Mouse (Mus musculus) T-helper 2 cell (primary cell): ENCODE results near the gene Trim62.

Experiments used
- in situ Hi-C: fragments of 300-600 bp; cut with MboI, MseI; formaldehyde crosslinking; loops from one replicate; pipeline ENCODE4 v1.15.1; 2025; ENCODE audit warnings: high pct_unique_total_duplicates

Gene Trim62

GRCm38 (mm10) chr4:128884711-128885095 lies 1.3 kb downstream of the Trim62 start:
- in situ Hi-C loops = no loop called here

- in situ Hi-C loops = no loop called here
These were observed 2.2 kb downstream of the Trim62 start for GRCm38 (mm10) chr4:128885540-128885939.

GRCm38 (mm10) chr4:128886571-128886970 lies 3.2 kb downstream of the Trim62 start:
- in situ Hi-C loops = no loop called here

- in situ Hi-C loops = no loop called here
These were observed 3.6 kb downstream of the Trim62 start for GRCm38 (mm10) chr4:128887026-128887425.

GRCm38 (mm10) chr4:128887641-128888091 lies 4.3 kb downstream of the Trim62 start:
- in situ Hi-C loops = no loop called here

- in situ Hi-C loops = no loop called here
These were observed 5.1 kb downstream of the Trim62 start for GRCm38 (mm10) chr4:128888436-128888990.

GRCm38 (mm10) chr4:128889752-128890630 lies 6.6 kb downstream of the Trim62 start:
- in situ Hi-C loops = loop anchor here (10.0 kb wide), 1 partner anchor 1425 kb away; no protein-coding TSS in a partner anchor

GRCm38 (mm10) chr4:128891157-128891556 lies 7.8 kb downstream of the Trim62 start:
- in situ Hi-C loops = loop anchor here (10.0 kb wide), 1 partner anchor 1426 kb away; no protein-coding TSS in a partner anchor

- in situ Hi-C loops = loop anchor here (10.0 kb wide), 1 partner anchor 1427 kb away; no protein-coding TSS in a partner anchor
These were observed 8.4 kb downstream of the Trim62 start for GRCm38 (mm10) chr4:128891746-128892145.

- in situ Hi-C loops = loop anchor here (10.0 kb wide), 1 partner anchor 1427 kb away; no protein-coding TSS in a partner anchor
These were observed 8.8 kb downstream of the Trim62 start for GRCm38 (mm10) chr4:128892188-128892587.

GRCm38 (mm10) chr4:128894112-128894511 lies 10.7 kb downstream of the Trim62 start:
- in situ Hi-C loops = loop anchor here (10.0 kb wide), 1 partner anchor 1429 kb away; no protein-coding TSS in a partner anchor

GRCm38 (mm10) chr4:128895841-128896240 lies 12.5 kb downstream of the Trim62 start:
- in situ Hi-C loops = loop anchor here (10.0 kb wide), 1 partner anchor 1431 kb away; no protein-coding TSS in a partner anchor

GRCm38 (mm10) chr4:128896667-128897066 lies 13.3 kb downstream of the Trim62 start:
- in situ Hi-C loops = loop anchor here (10.0 kb wide), 1 partner anchor 1432 kb away; no protein-coding TSS in a partner anchor

- in situ Hi-C loops = loop anchor here (10.0 kb wide), 1 partner anchor 1433 kb away; no protein-coding TSS in a partner anchor
These were observed 14.6 kb downstream of the Trim62 start for GRCm38 (mm10) chr4:128897911-128898421.

- in situ Hi-C loops = loop anchor here (10.0 kb wide), 1 partner anchor 1435 kb away; no protein-coding TSS in a partner anchor
These were observed 16.0 kb downstream of the Trim62 start for GRCm38 (mm10) chr4:128899332-128899731.

- in situ Hi-C loops = no loop called here
These were observed 17.1 kb downstream of the Trim62 start for GRCm38 (mm10) chr4:128900484-128900883.

- in situ Hi-C loops = no loop called here
These were observed 19.0 kb downstream of the Trim62 start for GRCm38 (mm10) chr4:128902390-128902789.

- in situ Hi-C loops = no loop called here
These were observed 20.8 kb downstream of the Trim62 start for GRCm38 (mm10) chr4:128904035-128904800.

GRCm38 (mm10) chr4:128905251-128905650 lies 21.9 kb downstream of the Trim62 start:
- in situ Hi-C loops = no loop called here

GRCm38 (mm10) chr4:128906757-128907156 lies 23.4 kb downstream of the Trim62 start:
- in situ Hi-C loops = no loop called here
